Mouse (Mus musculus) neural tube, embryonic 11.5 days (tissue): ENCODE measurements at regions not wholly inside any gene's neighbourhood (a gene's known extent, or its start where the extent isn't known, plus 50 kb on each side); places are given as distances from the start of the nearest gene placed in this dataset.
"Not testable (repeated sequence)": the region's sequence is repeated elsewhere in the genome, so short reads cannot be mapped to it uniquely, and the experiment has no call there.

Experiments used
- ATAC-seq: fragments of 200-750 bp; cut with Nextera tagmentation; 2 replicates; pipeline ENCODE4 v1.8.0; 2017; ENCODE audit warnings: moderate number of reproducible peaks, mild to moderate bottlenecking, moderate TSS enrichment, moderate library complexity; ENCODE audit not compliant: insufficient read depth, low FRiP score, low TSS enrichment
- DNase-seq: peaks from one replicate; pipeline ENCODE4 v3.0.0-alpha.2; 2015; ENCODE audit warnings: low spot score
- H3K27ac ChIP-seq: fragments of 300-500 bp; sonication (generic); 2 replicates; pipeline ENCODE4 v1.5.1; 2014; ENCODE audit warnings: low read depth, mild to moderate bottlenecking, low read length
- H3K27me3 ChIP-seq: fragments of 300-500 bp; sonication (generic); 2 replicates; pipeline ENCODE4 v1.6.1; 2014; ENCODE audit warnings: mild to moderate bottlenecking, low read length, mixed read lengths; ENCODE audit not compliant: control insufficient read depth, insufficient read depth
- H3K36me3 ChIP-seq: fragments of 300-500 bp; sonication (generic); 2 replicates; pipeline ENCODE4 v1.6.1; 2014; ENCODE audit warnings: mild to moderate bottlenecking, low read length, moderate library complexity, mixed read lengths; ENCODE audit not compliant: control insufficient read depth, insufficient read depth
- H3K4me1 ChIP-seq: fragments of 300-500 bp; sonication (generic); 2 replicates; pipeline ENCODE4 v1.6.1; 2014; ENCODE audit warnings: low read length, mixed read lengths; ENCODE audit not compliant: control insufficient read depth, insufficient read depth
- H3K4me2 ChIP-seq: fragments of 300-500 bp; sonication (generic); 2 replicates; pipeline ENCODE4 v1.6.1; 2014; ENCODE audit warnings: low read depth, mild to moderate bottlenecking, moderate library complexity
- H3K4me3 ChIP-seq: fragments of 300-500 bp; sonication (generic); 2 replicates; pipeline ENCODE4 v1.5.1; 2014; ENCODE audit warnings: low read depth, low read length
- H3K9ac ChIP-seq: fragments of 300-500 bp; sonication (generic); 2 replicates; pipeline ENCODE4 v1.6.1; 2014; ENCODE audit warnings: mild to moderate bottlenecking, low read length
- H3K9me3 ChIP-seq: fragments of 300-500 bp; sonication (generic); 2 replicates; pipeline ENCODE4 v1.6.1; 2016; ENCODE audit warnings: low read length; ENCODE audit not compliant: control insufficient read depth
- WGBS: fragments of 180-500 bp; shearing (Covaris S2); extraction: QIAGEN DNeasy Blood & Tissue Kit; methylation state at CpG from one replicate; pipeline ENCODE4 v1.1.7; 2014; 5-methylcytosine and 5-hydroxymethylcytosine counted together

GRCm38 (mm10) chr2:114411940-114412715 lies 210.9 kb upstream of the Zfp770 start:
- WGBS: 60% methylated on average over 17 of the region's 17 CpGs
- no peak for ATAC-seq
- H3K4me3 ChIP-seq: no peak overlapping the region

GRCm38 (mm10) chr2:114410717-114411116 lies 209.4 kb upstream of the Zfp770 start:
- WGBS: 86% methylated on average over 3 of the region's 3 CpGs

More at GRCm38 (mm10) chr2:114411940-114412715, 210.9 kb upstream of the Zfp770 start:
- H3K4me2 ChIP-seq: no peak overlapping the region
- H3K36me3 ChIP-seq: no peaks in the 10 kb centered on the region
- H3K27me3 ChIP-seq: no peaks in the 10 kb centered on the region
- H3K4me1 ChIP-seq: no peaks in the 10 kb centered on the region
- no peak overlapping the region for H3K27ac ChIP-seq
- DNase-seq: no peak
- no peak overlapping the region for H3K9ac ChIP-seq
- H3K9me3 ChIP-seq: no peaks in the 10 kb centered on the region

GRCm38 (mm10) chr2:114409542-114409941 lies 208.3 kb upstream of the Zfp770 start:
- H3K9ac ChIP-seq: no peak overlapping the region
- H3K4me3 ChIP-seq: no peak overlapping the region
- DNase-seq (no peak), ATAC-seq (no peak)
- no peak overlapping the region for H3K4me2 ChIP-seq
- H3K9me3 ChIP-seq: no peaks in the 10 kb centered on the region
- H3K4me1 ChIP-seq: no peaks in the 10 kb centered on the region
- no peaks in the 10 kb centered on the region for H3K27me3 ChIP-seq
- no peaks in the 10 kb centered on the region for H3K36me3 ChIP-seq
- H3K27ac ChIP-seq: no peak overlapping the region

More at GRCm38 (mm10) chr2:114410717-114411116, 209.4 kb upstream of the Zfp770 start:
- Histone ChIP-seq H3K9me3 (no peaks in the 10 kb centered on the region), H3K4me1 (no peaks in the 10 kb centered on the region), H3K9ac (no peak overlapping the region), H3K27me3 (no peaks in the 10 kb centered on the region), H3K36me3 (no peaks in the 10 kb centered on the region), H3K27ac (no peak overlapping the region), H3K4me2 (no peak overlapping the region), H3K4me3 (no peak overlapping the region)
- no peak for ATAC-seq
- DNase-seq: no peak

GRCm38 (mm10) chr2:114407408-114407807 lies 206.1 kb upstream of the Zfp770 start:
- no peak overlapping the region for H3K4me2 ChIP-seq
- no peaks in the 10 kb centered on the region for H3K27me3 ChIP-seq
- no peak overlapping the region for H3K4me3 ChIP-seq
- no peaks in the 10 kb centered on the region for H3K4me1 ChIP-seq
- H3K27ac ChIP-seq: no peak overlapping the region
- no peaks in the 10 kb centered on the region for H3K36me3 ChIP-seq
- WGBS: 57% methylated on average over 5 of the region's 5 CpGs
- no peak overlapping the region for H3K9ac ChIP-seq
- ATAC-seq: no peak
- no peak for DNase-seq
- H3K9me3 ChIP-seq: no peaks in the 10 kb centered on the region

GRCm38 (mm10) chr2:114384566-114384965 lies 183.3 kb upstream of the Zfp770 start:
- Histone ChIP-seq H3K4me2 (no peak overlapping the region), H3K4me1 (no peaks in the 10 kb centered on the region), H3K27me3 (no peaks in the 10 kb centered on the region), H3K9ac (no peak overlapping the region), H3K27ac (no peak overlapping the region), H3K36me3 (no peaks in the 10 kb centered on the region), H3K9me3 (no peaks in the 10 kb centered on the region), H3K4me3 (no peak overlapping the region)
- ATAC-seq (no peak), DNase-seq (no peak)
- WGBS: 42% methylated on average over 3 of the region's 3 CpGs

DNA sequence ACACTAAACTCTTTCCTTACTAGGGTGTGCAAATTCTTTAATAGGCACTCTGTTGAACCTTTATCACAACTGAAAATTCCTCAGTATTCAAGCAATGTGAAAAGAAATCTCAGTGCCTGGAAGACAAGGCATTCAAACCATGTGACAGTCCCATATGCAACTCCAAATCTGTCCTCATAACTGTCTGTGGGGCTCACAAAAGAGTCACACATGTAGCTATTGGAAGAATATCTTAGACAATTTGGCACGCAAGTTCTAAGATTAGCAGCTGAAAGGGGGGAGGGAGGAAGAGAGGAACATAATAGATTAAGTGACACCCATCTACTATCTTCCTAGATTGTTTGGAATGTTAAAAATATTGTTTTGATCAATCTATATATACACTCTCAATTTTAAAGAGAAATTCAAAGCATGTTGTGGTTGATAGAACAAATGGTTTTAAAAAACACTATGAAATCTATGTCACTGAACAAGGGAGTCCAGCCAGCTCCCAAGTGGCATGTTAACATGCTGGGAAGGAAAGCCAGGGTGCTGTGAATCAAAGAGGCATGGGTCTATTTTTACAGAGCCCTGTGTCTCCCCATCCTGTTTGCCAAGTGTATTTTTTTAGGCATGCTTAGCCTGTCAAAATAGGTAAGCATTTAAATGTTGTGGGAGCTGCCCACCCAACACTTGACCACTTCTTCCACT lies 177.7 kb upstream of the Zfp770 start:
- H3K27me3 ChIP-seq: no peaks in the 10 kb centered on the region
- no peak overlapping the region for H3K4me2 ChIP-seq
- H3K9ac ChIP-seq: no peak overlapping the region
- no peak overlapping the region for H3K27ac ChIP-seq
- H3K4me1 ChIP-seq: no peaks in the 10 kb centered on the region
- H3K4me3 ChIP-seq: no peak overlapping the region
- no peak for DNase-seq
- H3K36me3 ChIP-seq: no peaks in the 10 kb centered on the region
- no peak for ATAC-seq
- no peaks in the 10 kb centered on the region for H3K9me3 ChIP-seq
- WGBS: 90% methylated on average over 1 of the region's 1 CpGs

DNA sequence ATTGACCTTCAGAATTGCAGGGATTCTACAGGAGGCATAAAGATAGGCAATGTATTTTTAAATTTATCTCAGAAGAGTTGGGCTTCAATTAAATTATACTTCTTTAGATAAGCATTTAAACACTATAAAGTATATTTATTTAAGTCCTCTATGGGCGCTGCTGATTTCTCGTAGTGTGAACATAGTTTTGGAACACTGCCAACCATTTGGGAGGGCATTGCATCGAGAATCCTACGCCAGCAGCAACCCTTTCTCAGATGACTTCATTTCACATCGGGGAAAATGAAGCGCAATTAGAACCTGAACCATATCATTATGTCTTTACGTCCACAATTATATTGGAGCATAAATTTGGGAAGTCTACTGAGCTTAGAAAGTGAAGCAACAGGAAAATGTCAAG lies 172.2 kb upstream of the Zfp770 start:
- Histone ChIP-seq H3K9ac (no peak overlapping the region), H3K36me3 (no peaks in the 10 kb centered on the region), H3K4me2 (no peak overlapping the region), H3K27me3 (no peaks in the 10 kb centered on the region), H3K9me3 (no peaks in the 10 kb centered on the region), H3K4me3 (no peak overlapping the region), H3K4me1 (no peaks in the 10 kb centered on the region), H3K27ac (no peak overlapping the region)
- 88% methylated on average over 7 of the region's 7 CpGs for WGBS
- no peak for DNase-seq
- no peak for ATAC-seq

- H3K9ac ChIP-seq, H3K4me2 ChIP-seq, H3K36me3 ChIP-seq, H3K4me3 ChIP-seq, ATAC-seq, H3K27ac ChIP-seq, H3K4me1 ChIP-seq, H3K27me3 ChIP-seq, H3K9me3 ChIP-seq, DNase-seq: not testable (repeated sequence)
- WGBS: 87% methylated on average over 11 of the region's 11 CpGs
Measured at GRCm38 (mm10) chr2:114353876-114354275, 152.6 kb upstream of the Zfp770 start.
